Mouse (Mus musculus) testis, adult 2 months (tissue): ENCODE data around the gene Slc35g2. TPM values are rescaled to one million over a fixed set of nuclear protein-coding genes. Genes with fewer than 3 reads are reported as not detected.

Experiments used
- H3K27ac ChIP-seq: fragments of 200-500 bp; 2 replicates; pipeline ENCODE4 v1.5.1; 2012; ENCODE audit warnings: low read depth, low read length; ENCODE audit not compliant: control insufficient read depth, insufficient read depth
- H3K27me3 ChIP-seq: fragments of 200-500 bp; 2 replicates; pipeline ENCODE4 v1.6.1; 2012; ENCODE audit warnings: mild to moderate bottlenecking, low read length, moderate library complexity; ENCODE audit not compliant: control insufficient read depth, insufficient read depth
- H3K36me3 ChIP-seq: fragments of 200-500 bp; 2 replicates; pipeline ENCODE4 v1.6.1; 2012; ENCODE audit warnings: mild to moderate bottlenecking, low read length; ENCODE audit not compliant: control insufficient read depth, insufficient read depth
- H3K4me1 ChIP-seq: fragments of 200-500 bp; 2 replicates; pipeline ENCODE4 v1.6.1; 2012; ENCODE audit warnings: low read length; ENCODE audit not compliant: control insufficient read depth, insufficient read depth
- H3K4me3 ChIP-seq: fragments of 200-500 bp; 2 replicates; pipeline ENCODE4 v1.5.1; 2012; ENCODE audit warnings: low read depth, mild to moderate bottlenecking, low read length, moderate library complexity, mixed read lengths; ENCODE audit not compliant: control insufficient read depth
- CTCF ChIP-seq: fragments of 200-500 bp; IDR thresholded peaks from 2 replicates; pipeline ENCODE4 v1.5.1; 2012; ENCODE audit warnings: low read depth, mild to moderate bottlenecking, inconsistent platforms, low read length, moderate library complexity; ENCODE audit not compliant: control insufficient read depth, insufficient read depth, insufficient replicate concordance
- POLR2A ChIP-seq: fragments of 200-500 bp; IDR thresholded peaks from 2 replicates; pipeline ENCODE4 v1.6.1; 2012; ENCODE audit warnings: low read depth, mild to moderate bottlenecking, inconsistent platforms, low read length, moderate library complexity; ENCODE audit not compliant: control insufficient read depth
- polyA plus RNA-seq: library from polyadenylated mRNA; depleted of rRNA; stranded (reverse); fragments of >200 nt; gene quantifications from 2 replicates; pipeline ENCODE4 v1.2.3, GENCODE M21; 2012

Slc35g2 gene
- polyA plus RNA-seq, 1 experiment = 1.1 TPM

- Histone ChIP-seq H3K27ac (no peak overlapping the region), H3K27me3 (no peaks in the 10 kb centered on the region), H3K4me1 (no peaks in the 10 kb centered on the region; the same call in none of the 2 replicates), H3K36me3 (no peaks in the 10 kb centered on the region), H3K4me3 (no peak overlapping the region)
- TF ChIP-seq POLR2A (no peak), CTCF (no peak)
These were observed 36.2 kb downstream of the Slc35g2 start for GRCm38 (mm10) chr9:100534686-100535085.

- no peak overlapping the region for H3K27ac ChIP-seq
- no peaks in the 10 kb centered on the region; the same call in none of the 2 replicates for H3K4me1 ChIP-seq
- no peak overlapping the region for H3K4me3 ChIP-seq
- no peak for TF ChIP-seq CTCF
- no peak for TF ChIP-seq POLR2A
- no peaks in the 10 kb centered on the region for H3K36me3 ChIP-seq
- no peaks in the 10 kb centered on the region for H3K27me3 ChIP-seq
These were observed 37.9 kb downstream of the Slc35g2 start for GRCm38 (mm10) chr9:100532847-100533505.

GRCm38 (mm10) chr9:100531296-100531695 is 39.6 kb downstream of the Slc35g2 start:
- Histone ChIP-seq H3K27ac (no peak overlapping the region), H3K4me3 (no peak overlapping the region), H3K4me1 (no peaks in the 10 kb centered on the region; the same call in none of the 2 replicates), H3K36me3 (no peaks in the 10 kb centered on the region), H3K27me3 (no peaks in the 10 kb centered on the region)
- TF ChIP-seq CTCF (no peak), POLR2A (no peak)

GRCm38 (mm10) chr9:100525225-100525624 is 45.7 kb downstream of the Slc35g2 start:
- Histone ChIP-seq H3K4me1 (no peaks in the 10 kb centered on the region), H3K4me3 (no peak overlapping the region), H3K36me3 (no peaks in the 10 kb centered on the region), H3K27me3 (no peaks in the 10 kb centered on the region), H3K27ac (no peak overlapping the region)
- TF ChIP-seq CTCF (no peak), POLR2A (no peak)

- Histone ChIP-seq H3K4me1 (no peaks in the 10 kb centered on the region), H3K4me3 (no peak overlapping the region), H3K27me3 (no peaks in the 10 kb centered on the region), H3K36me3 (no peaks in the 10 kb centered on the region), H3K27ac (no peak overlapping the region)
- TF ChIP-seq CTCF = no peak
- no peak for TF ChIP-seq POLR2A
These were observed 48.9 kb downstream of the Slc35g2 start for GRCm38 (mm10) chr9:100522029-100522428.

GRCm38 (mm10) chr9:100520586-100520985 is 50.3 kb downstream of the Slc35g2 start:
- Histone ChIP-seq H3K27ac (no peak overlapping the region), H3K27me3 (no peaks in the 10 kb centered on the region), H3K4me1 (no peaks in the 10 kb centered on the region), H3K36me3 (no peaks in the 10 kb centered on the region), H3K4me3 (no peak overlapping the region)
- TF ChIP-seq POLR2A = no peak
- no peak for TF ChIP-seq CTCF

- no peaks in the 10 kb centered on the region for H3K36me3 ChIP-seq
- H3K4me3 ChIP-seq = no peak overlapping the region
- no peak overlapping the region for H3K27ac ChIP-seq
- TF ChIP-seq CTCF (no peak), POLR2A (no peak)
- no peaks in the 10 kb centered on the region for H3K4me1 ChIP-seq
- H3K27me3 ChIP-seq = no peaks in the 10 kb centered on the region
These were observed 50.9 kb downstream of the Slc35g2 start for GRCm38 (mm10) chr9:100520012-100520411.

GRCm38 (mm10) chr9:100507581-100507980 is 63.3 kb downstream of the Slc35g2 start:
- Histone ChIP-seq H3K4me1 (no peaks in the 10 kb centered on the region), H3K27me3 (no peaks in the 10 kb centered on the region), H3K36me3 (no peaks in the 10 kb centered on the region), H3K4me3 (no peak overlapping the region), H3K27ac (no peak overlapping the region)
- TF ChIP-seq CTCF = no peak
- TF ChIP-seq POLR2A = no peak
